Comparison of ENCODE assay signal across 9 mouse cellular contexts in the genomic region with DNA sequence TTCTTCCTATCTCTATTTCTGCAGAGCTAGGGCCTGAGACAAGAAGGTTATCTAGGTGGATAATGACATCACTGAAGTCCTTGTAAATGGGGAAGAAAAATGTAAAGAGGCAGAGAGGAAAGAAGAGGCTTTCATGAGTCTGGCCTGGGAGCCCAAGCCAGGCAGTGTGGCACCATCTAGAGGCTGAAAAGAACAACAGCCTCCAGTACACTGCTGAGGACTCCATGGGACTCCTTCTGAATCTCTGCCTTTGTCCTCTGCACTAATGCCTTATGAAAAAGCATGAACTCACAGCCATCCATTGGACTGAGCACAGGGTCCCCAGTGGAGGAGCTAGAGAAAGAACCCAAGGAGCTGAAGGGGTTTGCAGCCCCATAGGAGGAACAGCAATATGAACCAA. TPM values are rescaled to one million over a fixed set of nuclear protein-coding genes. Genes with fewer than 3 reads are reported as not detected.
DNase-seq lines count a peak whose midpoint lies in the region; ATAC-seq and TF ChIP-seq lines count a peak whose summit lies in the region.
"Not testable (repeated sequence)": the region's sequence is repeated elsewhere in the genome, so short reads cannot be mapped to it uniquely, and the experiment has no call there.
"Had no signal": no experiment of that assay in that cellular context is flagged by ENCODE, and none has a peak within 500 bp of the region (broad histone marks: within the 10 kb centered on the region; RNA-seq: fewer than 3 reads in every experiment).

No protein-coding gene starts in this region.

- CTCF ChIA-PET in Patski (lab: Charles Lee), result interaction anchor here (1.3 to 4.5 kb wide), 9 partner anchors 12 to 254 kb away, joined by 3 to 72 read pairs (median 23); a partner anchor contains a TSS

- not testable (repeated sequence) for H3K9me3 ChIP-seq in intestine, postnatal 0 days (ENCODE audit: control insufficient read depth); limb, embryonic 12.5 days

- not testable (repeated sequence) for H3K36me3 ChIP-seq in intestine, postnatal 0 days (ENCODE audit: control insufficient read depth, insufficient read depth); limb, embryonic 12.5 days

- ATAC-seq in Patski, result peak; percentile 91
- peak; percentile 85 for ATAC-seq in granulocyte monocyte progenitor cell, adult 5-6 weeks (replicated peaks; ENCODE audit: poor library complexity, severe bottlenecking)
- ATAC-seq in intestine, postnatal 0 days, result not testable (repeated sequence)
- ATAC-seq in limb, embryonic 12.5 days (ENCODE audit: insufficient number of reproducible peaks, insufficient read depth, low FRiP score, low TSS enrichment, low read depth), result peak; percentile 75
- ATAC-seq in megakaryocyte, adult 5-6 weeks (ENCODE audit: poor library complexity, severe bottlenecking), result peak; percentile 90

- POLR2A ChIA-PET in Patski (lab: Charles Lee), result not testable (repeated sequence)

- H3K4me3 ChIP-seq in cortical plate, adult 2 months (ENCODE audit: insufficient read depth, low read length); intestine, postnatal 0 days (ENCODE audit: low read depth, low read length); limb, embryonic 12.5 days (replicated peaks): not testable (repeated sequence)

- TF ChIP-seq CTCF in Patski (IDR thresholded peaks at IDR 0.05), result peak; percentile 88
- peak; percentile 54 for TF ChIP-seq CTCF in cortical plate, adult 2 months (IDR thresholded peaks at IDR 0.05; ENCODE audit: extremely low read depth, insufficient read depth, low read length)
- peak; percentile 82 for TF ChIP-seq CTCF in intestine, postnatal 0 days (IDR thresholded peaks at IDR 0.05; ENCODE audit: low read depth)

- H3K4me1 ChIP-seq in cortical plate, adult 2 months (ENCODE audit: control insufficient read depth, insufficient read depth, low read length); intestine, postnatal 0 days (replicated peaks; ENCODE audit: control insufficient read depth, insufficient read depth, low read length); limb, embryonic 12.5 days (replicated peaks): not testable (repeated sequence)

- H3K9ac ChIP-seq in intestine, postnatal 0 days (ENCODE audit: low read depth, low read length); limb, embryonic 12.5 days (replicated peaks): not testable (repeated sequence)

- in situ Hi-C loops in Patski (cut with MboI; ENCODE audit: low pct_unique_long_range_greater_than_20kb), result loop anchor here (10.0 to 25.0 kb wide), 2 partner anchors 244 to 472 kb away; a partner anchor contains a TSS

- not testable (repeated sequence) for TF ChIP-seq POLR2A in cortical plate, adult 2 months (IDR thresholded peaks at IDR 0.05; ENCODE audit: extremely low read depth, insufficient read depth, low read length)

- not testable (repeated sequence) for H3K27me3 ChIP-seq in Patski; intestine, postnatal 0 days (replicated peaks; ENCODE audit: control insufficient read depth, insufficient read depth, low read length); limb, embryonic 12.5 days

- H3K27ac ChIP-seq in cortical plate, adult 2 months (ENCODE audit: insufficient read depth, low read length); intestine, postnatal 0 days (ENCODE audit: low read depth, low read length); limb, embryonic 12.5 days: not testable (repeated sequence)

- DNase-seq in Patski (ENCODE audit: low read depth, low spot score), result not testable (repeated sequence)
- peak; percentile 6 for DNase-seq in retina, postnatal 7 days (ENCODE audit: low read depth, low spot score)
- peak; percentile 28 for DNase-seq in urinary bladder, postnatal 14 days (ENCODE audit: low spot score)

- H3K4me2 ChIP-seq in intestine, postnatal 0 days (replicated peaks; ENCODE audit: low read depth); limb, embryonic 12.5 days: not testable (repeated sequence)

RNA-seq across cellular contexts. Expression of a gene that starts 43.5 kb away (rescaled TPM):
- polyA plus RNA-seq in Patski (2021), result not detected
- polyA plus RNA-seq in cortical plate, adult 2 months (2012; rRNA removed), result not detected in 2 replicates
- total RNA-seq in granulocyte monocyte progenitor cell, adult 5-6 weeks (2014; fragmentation: Nextera tagmentation), result not detected in 2 replicates
- not detected in 2 replicates for total RNA-seq in granulocyte monocyte progenitor cell, adult 5-6 weeks (2017)
- polyA plus RNA-seq in intestine, postnatal 0 days (2015; fragmentation: Nextera tagmentation; extraction: Ambion mirVana), result not detected in 2 replicates
- not detected in 2 replicates for polyA plus RNA-seq in limb, embryonic 12.5 days (2016; fragmentation: Nextera tagmentation; extraction: Ambion mirVana)
- not detected in 2 replicates for total RNA-seq in megakaryocyte, adult 5-6 weeks (2015)
- not detected in 2 replicates for total RNA-seq in megakaryocyte, adult 5-6 weeks (2017)
- polyA plus RNA-seq: heart, embryonic 10.5 days had no signal

RNA-seq across cellular contexts. Expression of a gene that starts 54.1 kb away (rescaled TPM):
- polyA plus RNA-seq in Patski (2021), result 981 TPM
- polyA plus RNA-seq in cortical plate, adult 2 months (2012; rRNA removed), result 45.9 and 56.7 TPM in 2 replicates
- 146 and 257 TPM in 2 replicates for total RNA-seq in granulocyte monocyte progenitor cell, adult 5-6 weeks (2014; fragmentation: Nextera tagmentation)
- 203 and 212 TPM in 2 replicates for total RNA-seq in granulocyte monocyte progenitor cell, adult 5-6 weeks (2017)
- 733 and 887 TPM in 2 replicates for polyA plus RNA-seq in intestine, postnatal 0 days (2015; fragmentation: Nextera tagmentation; extraction: Ambion mirVana)
- 157 and 183 TPM in 2 replicates for polyA plus RNA-seq in limb, embryonic 12.5 days (2016; fragmentation: Nextera tagmentation; extraction: Ambion mirVana)
- total RNA-seq in megakaryocyte, adult 5-6 weeks (2015), result 967 and 993 TPM in 2 replicates
- total RNA-seq in megakaryocyte, adult 5-6 weeks (2017), result 1,318 and 1,661 TPM in 2 replicates
